Mouse (Mus musculus) liver, embryonic 11.5 days (tissue): Measurements from ENCODE around the gene Ccl22. TPM values are rescaled to one million over a fixed set of nuclear protein-coding genes. Genes with fewer than 3 reads are reported as not detected.
A peak's percentile ranks its signal among the peaks of the same experiment; 100 is the strongest.

Source experiments
- ATAC-seq: fragments of 200-750 bp; cut with Nextera tagmentation; replicated peaks from 2 replicates; pipeline ENCODE4 v1.8.0; 2017; ENCODE audit warnings: moderate number of reproducible peaks, mild to moderate bottlenecking, moderate TSS enrichment, moderate library complexity; ENCODE audit not compliant: low FRiP score
- DNase-seq: peaks from one replicate; pipeline ENCODE4 v3.0.0-alpha.2; 2017; ENCODE audit warnings: low spot score
- H3K27ac ChIP-seq: fragments of 300-500 bp; sonication (generic); 2 replicates; pipeline ENCODE4 v1.5.1; 2014; ENCODE audit warnings: mild to moderate bottlenecking, low read depth, low read length, control low read depth
- H3K27me3 ChIP-seq: fragments of 300-500 bp; sonication (generic); replicated peaks from 2 replicates; pipeline ENCODE4 v1.6.1; 2014; ENCODE audit warnings: low read length, mixed read lengths; ENCODE audit not compliant: control insufficient read depth, insufficient read depth
- H3K36me3 ChIP-seq: fragments of 300-500 bp; sonication (generic); 2 replicates; pipeline ENCODE4 v1.6.1; 2014; ENCODE audit warnings: mild to moderate bottlenecking, low read length, moderate library complexity, mixed read lengths; ENCODE audit not compliant: control insufficient read depth, insufficient read depth
- H3K4me1 ChIP-seq: fragments of 300-500 bp; sonication (generic); replicated peaks from 2 replicates; pipeline ENCODE4 v1.6.1; 2014; ENCODE audit warnings: low read length, mixed read lengths; ENCODE audit not compliant: control insufficient read depth, insufficient read depth
- H3K4me2 ChIP-seq: fragments of 300-500 bp; sonication (generic); 2 replicates; pipeline ENCODE4 v1.6.1; 2014; ENCODE audit warnings: mild to moderate bottlenecking, control low read depth, moderate library complexity
- H3K4me3 ChIP-seq: fragments of 300-500 bp; sonication (generic); 2 replicates; pipeline ENCODE4 v1.5.1; 2014; ENCODE audit warnings: low read depth, low read length, control low read depth
- H3K9ac ChIP-seq: fragments of 300-500 bp; sonication (generic); 2 replicates; pipeline ENCODE4 v1.6.1; 2014; ENCODE audit warnings: low read depth, low read length, control low read depth
- H3K9me3 ChIP-seq: fragments of 300-500 bp; sonication (generic); 2 replicates; pipeline ENCODE4 v1.6.1; 2016; ENCODE audit warnings: low read length, inconsistent platforms, mixed read lengths; ENCODE audit not compliant: control insufficient read depth
- WGBS: fragments of 180-500 bp; shearing (Covaris S2); extraction: QIAGEN DNeasy Blood & Tissue Kit; methylation state at CpG from one replicate; pipeline ENCODE4 v1.1.7; 2014; 5-methylcytosine and 5-hydroxymethylcytosine counted together
- polyA plus RNA-seq: library from polyadenylated mRNA; unstranded; fragments of >200 nt; fragmentation: Nextera tagmentation; extraction: Ambion mirVana; gene quantifications from 2 replicates; pipeline ENCODE4 v1.2.1, GENCODE M21; 2014

Ccl22 gene
- polyA plus RNA-seq: not detected in 2 replicates

DNA sequence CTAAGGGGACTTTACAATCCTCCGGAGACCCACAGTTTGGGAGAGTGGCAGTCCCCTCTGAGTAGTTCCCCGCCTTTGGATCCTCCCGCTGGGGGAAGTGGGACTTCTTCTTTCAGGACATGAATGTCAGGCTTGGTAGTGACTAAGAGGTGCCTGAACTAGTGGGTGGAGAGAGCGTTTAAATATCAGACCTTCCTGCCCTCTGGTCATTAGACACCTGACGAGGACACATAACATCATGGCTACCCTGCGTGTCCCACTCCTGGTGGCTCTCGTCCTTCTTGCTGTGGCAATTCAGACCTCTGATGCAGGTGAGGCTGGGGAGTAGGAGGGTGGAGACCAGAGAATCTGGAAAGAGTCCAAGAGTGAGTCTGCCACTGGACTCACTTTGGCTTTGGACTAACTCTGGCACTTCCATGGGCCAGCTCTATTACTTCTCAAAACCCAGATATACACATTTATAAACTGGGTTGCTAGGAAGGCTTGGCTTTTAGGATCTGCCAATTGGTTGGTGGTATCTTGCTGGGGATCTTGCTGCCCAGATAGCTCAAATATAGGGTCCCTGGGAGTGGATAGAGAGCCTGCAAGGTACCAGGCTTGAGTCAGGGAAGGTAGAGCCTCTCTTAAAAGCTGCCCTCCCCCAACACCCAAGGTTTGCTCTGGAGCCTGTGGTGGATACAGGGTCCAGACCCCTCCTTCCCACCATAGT, at the start of gene Ccl22:
Gene Ccl22 (plus strand): TSS at position 115 of the 709 bp plus-strand sequence.
- H3K27me3 ChIP-seq: no peaks in the 10 kb centered on the region
- H3K9ac ChIP-seq: no peak within 1 kb of the TSS
- H3K9me3 ChIP-seq: peaks cover 2% of the 10 kb centered on the region
- H3K36me3 ChIP-seq: no peaks in the 10 kb centered on the region
- H3K4me2 ChIP-seq: no peak within 1 kb of the TSS
- 77% methylated on average over 7 of the region's 7 CpGs for WGBS
- H3K27ac ChIP-seq: no peak within 1 kb of the TSS
- no peak within 1 kb of the TSS for H3K4me3 ChIP-seq
- no peak for ATAC-seq
- no peak for DNase-seq
- no peaks in the 10 kb centered on the region for H3K4me1 ChIP-seq

DNA sequence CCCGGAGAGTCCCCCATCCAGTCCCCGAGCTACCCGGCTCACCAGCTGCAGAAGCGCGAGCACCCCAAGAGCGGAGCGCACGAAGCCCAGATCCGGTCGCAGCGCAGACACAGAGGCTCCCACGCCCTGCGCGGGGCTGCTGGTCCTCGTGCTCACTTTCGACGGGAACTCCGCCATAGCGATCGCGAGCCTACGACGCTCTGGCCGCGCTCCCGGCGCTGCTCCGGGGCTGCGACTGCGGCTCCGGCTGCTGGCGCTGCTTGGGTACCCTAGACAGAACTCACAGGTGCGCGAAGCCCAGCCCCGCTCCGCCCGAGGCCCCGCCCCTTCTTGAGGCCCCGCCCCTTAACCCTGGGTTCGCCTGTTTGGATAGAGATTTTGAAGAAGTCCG, 49.4 kb upstream of the Ccl22 start, which contains the start of gene Pllp:
Gene Pllp (minus strand): TSS at position 285 of the 391 bp plus-strand sequence.
- H3K9ac ChIP-seq: no peak within 1 kb of the TSS

DNA sequence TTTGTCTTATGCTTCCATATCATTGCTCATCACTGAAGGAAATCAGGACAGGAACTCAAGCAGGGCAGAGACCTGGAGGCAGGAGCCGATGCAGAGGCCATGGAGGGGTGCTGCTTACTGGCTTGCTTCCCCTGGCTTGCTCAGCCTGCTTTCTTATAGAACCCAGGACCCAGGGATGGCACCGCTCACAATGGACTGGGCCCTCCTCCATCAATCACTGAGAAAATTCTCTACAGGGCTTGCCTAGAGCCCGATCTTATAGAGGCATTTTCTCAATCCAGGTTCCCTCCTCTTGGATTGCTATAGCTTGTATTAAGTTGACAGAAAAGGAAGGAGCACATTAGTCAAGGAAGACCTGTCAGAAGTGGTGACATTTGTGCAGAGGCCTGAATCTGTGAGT, 48.8 kb upstream of the Ccl22 start:
- Histone ChIP-seq H3K9me3 (no peaks in the 10 kb centered on the region), H3K4me2 (peak overlapping the region; percentile 72), H3K36me3 (no peaks in the 10 kb centered on the region), H3K27ac (no peak overlapping the region), H3K9ac (no peak overlapping the region), H3K4me1 (peaks cover 4% of the 10 kb centered on the region; the same call in 1 of the 2 replicates), H3K27me3 (peaks cover 58% of the 10 kb centered on the region), H3K4me3 (no peak overlapping the region)
- ATAC-seq: no peak
- DNase-seq: no peak
- 50% methylated on average over 3 of the region's 3 CpGs for WGBS

More for the DNA sequence above, 49.4 kb upstream of the Ccl22 start, which contains the start of gene Pllp:
- H3K4me2 ChIP-seq: peak within 1 kb of the TSS; percentile 72
- no peaks in the 10 kb centered on the region for H3K36me3 ChIP-seq
- H3K4me1 ChIP-seq: peaks cover 4% of the 10 kb centered on the region; the same call in 1 of the 2 replicates
- H3K27me3 ChIP-seq: peaks cover 58% of the 10 kb centered on the region
- H3K9me3 ChIP-seq: no peaks in the 10 kb centered on the region
- ATAC-seq: peak; percentile 61
- WGBS: under 1% methylated on average over 41 of the region's 41 CpGs
- H3K27ac ChIP-seq: no peak within 1 kb of the TSS
- peak; percentile 60 for DNase-seq
- H3K4me3 ChIP-seq: peak within 1 kb of the TSS; percentile 51

DNA sequence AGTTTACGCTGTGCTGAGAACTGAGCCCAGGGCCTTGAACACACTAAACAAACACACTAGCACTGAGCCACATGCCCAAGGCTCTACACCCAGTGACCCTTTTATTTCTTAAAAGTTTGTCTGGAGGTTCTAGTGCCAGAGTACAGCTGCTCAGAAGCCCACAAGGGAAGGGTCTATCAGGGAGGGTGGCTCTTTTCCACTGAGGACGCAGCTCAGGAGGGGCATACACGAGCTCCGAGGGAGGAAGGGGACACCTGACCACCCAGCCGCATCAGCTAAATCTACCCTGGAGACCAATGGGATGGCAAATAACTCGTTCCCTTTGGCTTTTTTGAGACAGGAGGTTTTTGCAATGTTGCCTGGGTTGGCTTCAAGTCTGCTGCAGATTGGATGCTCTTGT, 47.4 kb upstream of the Ccl22 start:
- Histone ChIP-seq H3K9me3 (no peaks in the 10 kb centered on the region), H3K4me2 (no peak overlapping the region), H3K4me3 (no peak overlapping the region), H3K27me3 (peaks cover 48% of the 10 kb centered on the region), H3K27ac (no peak overlapping the region), H3K4me1 (peaks cover 8% of the 10 kb centered on the region; the same call in 1 of the 2 replicates), H3K9ac (no peak overlapping the region), H3K36me3 (no peaks in the 10 kb centered on the region)
- peak; percentile 14 for DNase-seq
- 78% methylated on average over 6 of the region's 6 CpGs for WGBS
- no peak for ATAC-seq

GRCm38 (mm10) chr8:94699366-94699765, 46.0 kb upstream of the Ccl22 start:
- Histone ChIP-seq H3K9ac (no peak overlapping the region), H3K4me2 (no peak overlapping the region), H3K36me3 (no peaks in the 10 kb centered on the region), H3K27ac (no peak overlapping the region), H3K4me3 (no peak overlapping the region), H3K27me3 (peaks cover 34% of the 10 kb centered on the region), H3K4me1 (peaks cover 8% of the 10 kb centered on the region; the same call in 1 of the 2 replicates), H3K9me3 (no peaks in the 10 kb centered on the region)
- ATAC-seq (no peak), DNase-seq (peak; percentile 24)
- 74% methylated on average over 16 of the region's 16 CpGs for WGBS

GRCm38 (mm10) chr8:94700421-94700935, 44.9 kb upstream of the Ccl22 start:
- Histone ChIP-seq H3K9me3 (no peaks in the 10 kb centered on the region), H3K4me1 (peaks cover 8% of the 10 kb centered on the region; the same call in 1 of the 2 replicates), H3K27ac (no peak overlapping the region), H3K27me3 (peaks cover 23% of the 10 kb centered on the region), H3K9ac (no peak overlapping the region), H3K4me2 (no peak overlapping the region), H3K36me3 (no peaks in the 10 kb centered on the region), H3K4me3 (no peak overlapping the region)
- peak; percentile 19 for DNase-seq
- 70% methylated on average over 4 of the region's 4 CpGs for WGBS
- no peak for ATAC-seq

DNA sequence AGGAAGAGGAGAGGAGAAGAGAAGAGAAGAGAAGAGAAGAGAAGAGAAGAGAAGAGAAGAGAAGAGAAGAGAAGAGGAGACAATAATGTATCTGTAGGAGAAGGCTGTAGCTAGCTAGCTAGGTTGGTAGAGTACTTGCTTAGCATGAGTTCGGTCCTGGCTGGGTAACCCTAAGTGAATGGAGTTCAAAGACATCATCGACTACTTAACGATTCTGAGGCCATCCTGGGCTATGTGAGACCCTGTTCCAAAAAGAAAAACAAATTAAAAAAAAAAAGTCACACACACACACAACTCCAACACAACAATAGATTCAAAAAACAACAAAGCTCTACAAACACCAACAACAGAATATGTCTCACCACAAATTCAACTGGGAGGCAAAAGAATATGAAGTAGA, 43.2 kb upstream of the Ccl22 start:
- WGBS: 61% methylated on average over 3 of the region's 3 CpGs
- Histone ChIP-seq H3K9ac (no peak overlapping the region), H3K36me3 (no peaks in the 10 kb centered on the region), H3K4me3 (peak overlapping the region; percentile 66; the same call in 1 of the 2 replicates), H3K27ac (no peak overlapping the region), H3K27me3 (peaks cover 6% of the 10 kb centered on the region), H3K9me3 (no peaks in the 10 kb centered on the region), H3K4me1 (peaks cover 3% of the 10 kb centered on the region; the same call in 1 of the 2 replicates), H3K4me2 (peak overlapping the region; percentile 76)
- ATAC-seq: no peak
- no peak for DNase-seq

GRCm38 (mm10) chr8:94702844-94703813, 42.3 kb upstream of the Ccl22 start:
- DNase-seq (peak; percentile 86), ATAC-seq (peak; percentile 91)
- H3K4me2 ChIP-seq: peak overlapping the region; percentile 76
- peak overlapping the region; percentile 61 for H3K9ac ChIP-seq
- H3K27me3 ChIP-seq: peaks cover under 1% of the 10 kb centered on the region
- H3K4me3 ChIP-seq: peak overlapping the region; percentile 66
- WGBS: under 1% methylated on average over 35 of the region's 35 CpGs
- no peak overlapping the region; the same call in 1 of the 2 replicates for H3K27ac ChIP-seq
- H3K4me1 ChIP-seq: peaks cover 3% of the 10 kb centered on the region; the same call in 1 of the 2 replicates
- H3K9me3 ChIP-seq: no peaks in the 10 kb centered on the region
- H3K36me3 ChIP-seq: no peaks in the 10 kb centered on the region
